Mouse (Mus musculus) kidney, adult 8-10 months (tissue): ENCODE measurements at regions not wholly inside any gene's neighbourhood (a gene's known extent, or its start where the extent isn't known, plus 50 kb on each side); places are given as distances from the start of the nearest gene placed in this dataset.
A peak's percentile ranks its signal among the peaks of the same experiment; 100 is the strongest.

Experiments
- DNase-seq, 2 experiments: peaks; one replicate each; pipeline ENCODE4 v3.0.0; 2022

DNA sequence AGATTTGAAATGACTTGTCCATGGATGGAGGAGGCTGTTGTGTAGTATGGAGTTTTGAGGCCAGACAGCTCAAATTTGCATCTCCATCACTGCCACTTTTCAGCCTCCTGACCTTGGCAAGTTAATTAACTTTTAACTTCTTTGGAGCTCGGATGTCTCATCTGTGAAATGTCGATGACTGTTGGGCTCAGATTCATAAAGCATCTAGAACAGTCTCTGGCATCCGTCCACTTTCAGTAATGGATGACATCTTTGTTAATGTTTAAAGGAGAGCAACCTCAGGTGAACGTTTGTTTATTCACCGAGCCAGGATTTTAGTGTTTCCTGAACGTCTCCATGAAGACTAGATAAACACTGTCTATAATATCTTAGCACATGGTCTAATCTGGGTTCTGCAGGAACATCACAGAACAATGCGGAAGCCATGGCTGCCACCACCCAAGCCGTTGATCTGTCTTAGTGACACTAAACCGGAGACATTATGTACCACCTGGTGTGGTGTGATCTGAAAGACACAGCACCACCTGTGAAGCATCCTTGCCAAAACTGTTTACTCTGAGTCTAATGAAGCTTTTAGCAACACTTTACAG lies 658.4 kb downstream of the Sorcs3 start:
- peak; percentile 74 to 84 for DNase-seq

DNA sequence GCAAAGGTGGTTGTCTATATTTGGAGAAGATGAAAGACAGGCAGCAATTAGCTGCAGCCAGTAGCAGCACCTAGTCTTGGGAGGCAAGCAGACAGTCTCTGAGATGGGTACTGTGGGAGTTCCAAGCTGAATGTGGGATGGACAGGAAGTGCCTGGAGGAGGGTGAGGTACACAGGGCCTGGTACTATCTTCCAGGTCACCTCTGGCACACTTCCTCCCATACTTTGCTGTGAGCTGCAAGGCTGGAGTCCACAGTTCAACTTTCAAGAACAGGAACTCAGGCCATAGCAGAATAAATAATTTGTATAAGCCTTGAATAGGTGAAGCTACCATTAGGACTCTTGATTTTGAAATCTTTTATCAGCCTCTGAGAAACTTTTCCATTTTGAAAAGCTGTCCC lies 665.8 kb downstream of the Sorcs3 start:
- DNase-seq, result peak; percentile 36 to 41

DNA sequence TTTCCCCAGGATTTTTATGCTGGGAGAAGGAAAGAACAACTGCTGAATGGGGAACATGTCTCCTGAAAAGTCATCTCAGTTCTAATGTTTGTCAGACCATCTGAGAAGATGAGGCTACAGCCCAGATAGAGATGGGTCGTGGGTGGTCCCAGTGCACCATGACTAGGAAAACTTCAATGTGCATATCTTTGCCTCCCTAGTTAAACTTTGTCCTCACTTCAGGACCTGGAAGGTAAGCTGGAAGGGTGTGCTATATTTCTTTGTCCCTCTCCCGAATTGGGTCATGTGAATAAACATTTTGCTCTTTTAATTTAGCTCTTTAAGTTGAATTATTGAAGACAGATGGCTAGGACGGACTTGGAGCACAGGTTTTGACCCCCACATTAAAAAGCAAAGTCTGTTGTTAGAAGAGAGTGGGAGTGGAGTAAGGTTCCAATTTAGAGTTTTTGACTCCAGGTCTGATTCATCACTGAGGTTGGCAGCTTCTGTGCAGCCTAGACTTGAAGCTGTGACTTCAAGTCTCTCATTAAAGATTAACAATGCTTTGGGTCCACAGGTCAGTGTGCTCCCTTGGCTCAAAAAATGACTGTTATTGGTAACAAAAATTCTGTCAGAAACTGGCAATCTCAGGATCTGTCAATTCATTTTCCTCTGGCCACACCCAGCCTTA lies 675.8 kb downstream of the Sorcs3 start:
- peak; percentile 55 to 57 for DNase-seq

DNA sequence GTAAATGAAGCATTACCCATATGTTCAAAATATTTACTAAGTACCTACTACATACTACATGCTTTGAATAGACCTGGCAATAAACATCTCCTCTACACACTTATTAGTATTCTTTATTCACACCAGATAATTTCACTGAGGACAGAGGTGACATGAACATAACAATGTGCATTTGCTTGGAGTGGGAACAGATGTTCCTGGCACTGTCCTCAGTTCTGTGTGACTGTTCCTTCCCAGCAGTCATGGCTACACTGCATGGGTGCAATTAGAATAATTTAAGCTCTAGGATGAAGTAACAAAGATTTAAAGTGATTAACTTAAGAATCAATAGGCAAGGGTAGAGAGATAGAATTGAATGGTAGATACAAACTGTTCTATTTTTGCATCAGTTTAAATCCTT lies 702.4 kb downstream of the Sorcs3 start:
- no peak for DNase-seq

DNA sequence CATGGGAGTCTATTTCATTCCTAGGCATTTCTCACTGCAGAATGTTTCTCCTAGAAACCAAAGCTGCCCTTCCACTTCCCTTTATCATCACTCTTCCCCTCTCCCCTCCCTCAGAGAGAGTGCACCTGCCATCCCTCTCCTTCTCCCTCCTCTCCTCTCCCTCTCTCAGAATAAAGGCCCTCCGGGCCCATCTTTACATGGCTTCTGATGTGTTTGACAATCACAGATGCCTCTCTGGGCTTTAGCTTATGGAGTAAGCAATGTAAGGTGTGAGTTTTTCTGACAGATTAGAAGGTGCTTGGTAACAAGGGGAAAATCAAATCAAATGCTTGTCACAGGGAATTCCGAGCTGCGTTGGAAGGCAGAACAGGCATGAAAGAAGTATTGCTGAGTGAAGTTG lies 707.2 kb downstream of the Sorcs3 start:
- DNase-seq, result no peak

DNA sequence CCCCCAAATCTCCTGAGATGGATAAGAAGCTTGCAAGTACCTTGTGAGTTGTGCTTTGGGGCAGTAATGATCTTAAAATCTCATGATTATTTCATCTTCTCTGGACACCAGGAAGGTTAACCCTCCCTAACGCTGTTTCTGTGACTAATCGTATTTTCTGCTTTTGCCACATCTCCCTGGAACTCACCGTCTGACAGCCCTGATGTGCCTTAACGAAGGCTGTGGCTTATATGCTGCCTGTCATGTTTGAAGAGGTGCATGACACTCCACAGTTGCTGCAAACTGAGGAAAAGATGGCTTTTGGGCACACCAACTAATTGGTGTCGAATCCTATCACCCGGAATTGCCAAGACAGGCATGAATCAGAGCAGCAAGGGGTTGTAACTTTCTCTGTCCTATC lies 713.8 kb downstream of the Sorcs3 start:
- no peak for DNase-seq

DNA sequence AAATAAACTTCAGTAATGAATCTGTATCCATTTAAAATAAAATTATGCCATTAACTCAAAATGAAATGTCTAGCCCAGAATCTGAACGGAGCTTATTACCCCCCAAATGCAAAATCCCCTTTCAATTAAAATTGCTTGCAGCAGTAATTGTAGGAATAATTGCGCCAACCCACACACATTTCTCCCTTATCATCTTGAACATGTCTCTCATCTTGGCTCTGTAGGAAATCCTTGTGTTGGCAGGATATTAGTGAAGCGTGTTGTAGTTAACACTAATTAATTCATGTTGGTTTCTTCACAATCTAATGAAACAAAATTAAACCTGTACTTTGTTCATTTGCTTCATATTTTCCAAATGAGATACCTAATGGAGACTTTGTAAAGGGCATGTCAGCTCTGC lies 741.8 kb downstream of the Sorcs3 start:
- no peak for DNase-seq
